Mouse (Mus musculus): ENCODE data around the gene Gps2. TPM values are rescaled to one million over a fixed set of nuclear protein-coding genes. Genes with fewer than 3 reads are reported as not detected.

Gene Gps2
- total and polyA plus RNA-seq, 3 experiments = 25.0 to 73.6 (median 29.4) TPM

- TF ChIP-seq ZKSCAN1 (IDR thresholded peaks at IDR 0.05; ENCODE audit: borderline replicate concordance, low read depth, low read length) = no peak
These were observed 30.0 kb upstream of the Gps2 start (continued) for GRCm38 (mm10) chr11:69883527-69884151.

- no peaks in the 10 kb centered on the region for H3K27me3 ChIP-seq (replicated peaks)
- dilution Hi-C loops (cut with MboI; ENCODE audit: extremely low pct_ligation_motif_present, extremely low pct_unique_long_range_greater_than_20kb, low sequenced_read_pairs) = no loop called here
- no peak overlapping the region for H3K4me3 ChIP-seq (replicated peaks in 1 of 3; ENCODE audit: low read depth in 2 of 3, low read length in 2 of 3, poor library complexity in 1 of 3)
- H3K4me1 ChIP-seq (ENCODE audit: control insufficient read depth in 1 of 2, insufficient read depth in 2 of 2) = peaks cover 12 to 26% of the 10 kb centered on the region in 2 experiments
- H3K9me3 ChIP-seq (replicated peaks; ENCODE audit: low read length) = peaks cover 10% of the 10 kb centered on the region
- no peak overlapping the region for H3K27ac ChIP-seq (ENCODE audit: insufficient read depth, low read depth)
- H3K36me3 ChIP-seq (replicated peaks in 1 of 2; ENCODE audit: control insufficient read depth in 1 of 2, insufficient read depth in 1 of 2, low read length in 1 of 2) = peaks cover 21 to 84% of the 10 kb centered on the region in 2 experiments
- in situ Hi-C loops (cut with MboI; ENCODE audit: low pct_ligation_motif_present, low pct_unique_long_range_greater_than_20kb, low sequenced_read_pairs) = loop anchor here (5.0 kb wide), 1 partner anchor 33 kb away; no protein-coding TSS in a partner anchor
- no peak overlapping the region for H3K9ac ChIP-seq (ENCODE audit: insufficient read depth, low read depth)
- no peak overlapping the region for H3K4me2 ChIP-seq (ENCODE audit: insufficient read depth, low read depth, poor library complexity, severe bottlenecking)
- no peak for DNase-seq (ENCODE audit: extremely low read depth)
- no peaks in the 10 kb centered on the region for H3K79me2 ChIP-seq (replicated peaks; ENCODE audit: control insufficient read depth, extremely low read depth, insufficient read depth, poor library complexity, severe bottlenecking)
- TF ChIP-seq IRF4 (IDR thresholded peaks at IDR 0.05; ENCODE audit: low read depth, low read length) (no peak), ZKSCAN1 (IDR thresholded peaks at IDR 0.05; ENCODE audit: borderline replicate concordance, low read depth, low read length) (no peak), E2F4 (IDR thresholded peaks at IDR 0.05; ENCODE audit: insufficient replicate concordance, low read depth, low read length) (no peak), TBP (conservative IDR thresholded peaks at IDR 0.05; ENCODE audit: low read depth, low read length) (no peak)
These were observed 29.4 kb upstream of the Gps2 start for GRCm38 (mm10) chr11:69884240-69884639.

DNA sequence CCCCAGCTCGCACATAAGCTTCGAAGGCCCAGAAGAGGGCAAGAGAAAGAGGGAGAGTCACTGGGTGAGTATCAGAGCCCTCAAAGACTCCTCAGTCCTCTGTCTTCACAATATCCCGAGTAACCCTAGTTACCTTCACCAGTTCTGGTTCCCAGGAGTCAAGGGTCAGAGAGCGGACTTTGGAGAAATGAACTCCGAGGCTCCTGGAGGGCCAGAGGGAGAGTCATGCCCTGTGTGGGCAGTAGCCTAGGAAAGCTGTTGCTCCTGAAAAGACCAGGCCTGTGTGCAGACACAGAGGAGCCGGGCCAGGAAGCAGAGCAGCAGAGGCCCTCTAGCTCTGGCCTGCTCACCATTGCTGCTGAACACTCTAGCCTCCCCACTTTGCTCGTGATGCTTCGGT lies 29.0 kb upstream of the Gps2 start:
- Histone ChIP-seq H3K4me1 (ENCODE audit: control insufficient read depth in 1 of 2, insufficient read depth in 2 of 2) (peaks cover 8 to 22% of the 10 kb centered on the region in 2 experiments), H3K4me3 (replicated peaks in 1 of 3; ENCODE audit: low read depth in 2 of 3, low read length in 2 of 3, poor library complexity in 1 of 3) (no peak overlapping the region), H3K79me2 (replicated peaks; ENCODE audit: control insufficient read depth, extremely low read depth, insufficient read depth, poor library complexity, severe bottlenecking) (no peaks in the 10 kb centered on the region), H3K27ac (ENCODE audit: insufficient read depth, low read depth) (no peak overlapping the region), H3K9me3 (replicated peaks; ENCODE audit: low read length) (peaks cover 10% of the 10 kb centered on the region), H3K9ac (ENCODE audit: insufficient read depth, low read depth) (no peak overlapping the region), H3K36me3 (replicated peaks in 1 of 2; ENCODE audit: control insufficient read depth in 1 of 2, insufficient read depth in 1 of 2, low read length in 1 of 2) (peaks cover 21 to 84% of the 10 kb centered on the region in 2 experiments), H3K4me2 (ENCODE audit: insufficient read depth, low read depth, poor library complexity, severe bottlenecking) (no peak overlapping the region), H3K27me3 (replicated peaks) (no peaks in the 10 kb centered on the region)
- TF ChIP-seq GABPA (IDR thresholded peaks at IDR 0.05; ENCODE audit: insufficient replicate concordance, low read depth, low read length) (no peak), IRF4 (IDR thresholded peaks at IDR 0.05; ENCODE audit: low read depth, low read length) (no peak), ETS1 (conservative IDR thresholded peaks at IDR 0.05; ENCODE audit: low read depth, low read length) (no peak), USF2 (conservative IDR thresholded peaks at IDR 0.05; ENCODE audit: low read depth, low read length) (no peak), NRF1 (IDR thresholded peaks at IDR 0.05; ENCODE audit: low read depth, low read length) (no peak), POLR2A (IDR thresholded peaks at IDR 0.05; ENCODE audit: low read depth, low read length) (no peak), MEF2A (IDR thresholded peaks at IDR 0.05; ENCODE audit: borderline replicate concordance, low read depth, low read length) (no peak), RCOR1 (conservative IDR thresholded peaks at IDR 0.05; ENCODE audit: low read depth, low read length) (no peak), CHD1 (IDR thresholded peaks at IDR 0.05; ENCODE audit: low read depth, low read length) (no peak), JUN (IDR thresholded peaks at IDR 0.05; ENCODE audit: insufficient read depth, low read depth, low read length) (no peak)
- dilution Hi-C loops (cut with MboI; ENCODE audit: extremely low pct_ligation_motif_present, extremely low pct_unique_long_range_greater_than_20kb, low sequenced_read_pairs) (no loop called here), in situ Hi-C loops (cut with MboI; ENCODE audit: low pct_ligation_motif_present, low pct_unique_long_range_greater_than_20kb, low sequenced_read_pairs) (loop anchor here (5.0 kb wide), 1 partner anchor 33 kb away; no protein-coding TSS in a partner anchor)
- DNase-seq (ENCODE audit: extremely low read depth) = no peak
